Mouse (Mus musculus): ENCODE data around the gene Cacna1g. TPM values are rescaled to one million over a fixed set of nuclear protein-coding genes. Genes with fewer than 3 reads are reported as not detected.

The Cacna1g gene
- total RNA-seq, 2 experiments from 2014 or later, result 0.32 to 0.70 TPM

GRCm38 (mm10) chr11:94449886-94450285, 24.1 kb downstream of the Cacna1g start:
- DNase-seq (ENCODE audit: low spot score in 2 of 2), result no peak

- no peak for DNase-seq (ENCODE audit: low spot score in 2 of 2)
Measured at GRCm38 (mm10) chr11:94449239-94449638, 24.8 kb downstream of the Cacna1g start.

- no peak for DNase-seq (ENCODE audit: low spot score in 2 of 2)
Measured at GRCm38 (mm10) chr11:94447017-94447416, 27.0 kb downstream of the Cacna1g start.

GRCm38 (mm10) chr11:94445300-94445699, 28.7 kb downstream of the Cacna1g start:
- no peak for DNase-seq (ENCODE audit: low spot score in 2 of 2)

- DNase-seq (ENCODE audit: low spot score in 2 of 2), result no peak
Measured at GRCm38 (mm10) chr11:94444829-94445228, 29.2 kb downstream of the Cacna1g start.

GRCm38 (mm10) chr11:94441752-94442151, 32.2 kb downstream of the Cacna1g start:
- no peak for DNase-seq (ENCODE audit: low spot score in 2 of 2)

- DNase-seq (ENCODE audit: low spot score in 2 of 2), result no peak
Measured at GRCm38 (mm10) chr11:94441122-94441521, 32.9 kb downstream of the Cacna1g start.

- no peak for DNase-seq (ENCODE audit: low spot score in 2 of 2)
Measured at GRCm38 (mm10) chr11:94440421-94440820, 33.6 kb downstream of the Cacna1g start.

- DNase-seq (ENCODE audit: low spot score in 2 of 2), result no peak
Measured at GRCm38 (mm10) chr11:94429011-94429651, 44.9 kb downstream of the Cacna1g start.

- DNase-seq (ENCODE audit: low spot score in 2 of 2), result no peak
Measured at GRCm38 (mm10) chr11:94428091-94428835, 45.7 kb downstream of the Cacna1g start.

- no peak for DNase-seq (ENCODE audit: low spot score in 2 of 2)
Measured at GRCm38 (mm10) chr11:94425656-94426055, 48.3 kb downstream of the Cacna1g start.

- DNase-seq (ENCODE audit: low spot score in 2 of 2), result no peak
Measured at GRCm38 (mm10) chr11:94425215-94425614, 48.8 kb downstream of the Cacna1g start.

GRCm38 (mm10) chr11:94424380-94424779, 49.6 kb downstream of the Cacna1g start:
- DNase-seq (ENCODE audit: low spot score in 2 of 2), result no peak

- DNase-seq (ENCODE audit: low spot score in 2 of 2), result no peak
Measured at GRCm38 (mm10) chr11:94423855-94424254, 50.1 kb downstream of the Cacna1g start.

GRCm38 (mm10) chr11:94420991-94421390, 53.0 kb downstream of the Cacna1g start:
- no peak for DNase-seq (ENCODE audit: low spot score in 2 of 2)

GRCm38 (mm10) chr11:94420325-94420724, 53.7 kb downstream of the Cacna1g start:
- DNase-seq (ENCODE audit: low spot score in 2 of 2), result peak; percentile 32 to 38

GRCm38 (mm10) chr11:94419004-94419727, 54.8 kb downstream of the Cacna1g start:
- DNase-seq (ENCODE audit: low spot score in 2 of 2), result no peak

GRCm38 (mm10) chr11:94414042-94414441, 60.0 kb downstream of the Cacna1g start:
- no peak for DNase-seq (ENCODE audit: low spot score in 2 of 2)

- no peak for DNase-seq (ENCODE audit: low spot score in 2 of 2)
Measured at GRCm38 (mm10) chr11:94413516-94413915, 60.5 kb downstream of the Cacna1g start.

GRCm38 (mm10) chr11:94412998-94413469, 61.0 kb downstream of the Cacna1g start:
- no peak for DNase-seq (ENCODE audit: low spot score in 2 of 2)

- no peak for DNase-seq (ENCODE audit: low spot score in 2 of 2)
Measured at GRCm38 (mm10) chr11:94412562-94412961, 61.4 kb downstream of the Cacna1g start.

GRCm38 (mm10) chr11:94407803-94408321, 66.1 kb downstream of the Cacna1g start:
- no peak for DNase-seq (ENCODE audit: low spot score in 2 of 2)
